Mouse (Mus musculus) neural tube, embryonic 10.5 days (tissue): ENCODE measurements around the gene Rbm8a2.

Experiments used
- DNase-seq: peaks from one replicate; pipeline ENCODE4 v3.0.0-alpha.2; 2017; ENCODE audit warnings: low spot score; ENCODE audit errors: extremely low spot score

Rbm8a2 gene

GRCm38 (mm10) chr1:175931391-175931790, 47.5 kb downstream of the Rbm8a2 start:
- DNase-seq = no peak
